Mouse (Mus musculus): Measurements from ENCODE around the gene Fut2.
"Not testable (repeated sequence)": the region's sequence is repeated elsewhere in the genome, so short reads cannot be mapped to it uniquely, and the experiment has no call there.

Fut2 gene

DNA sequence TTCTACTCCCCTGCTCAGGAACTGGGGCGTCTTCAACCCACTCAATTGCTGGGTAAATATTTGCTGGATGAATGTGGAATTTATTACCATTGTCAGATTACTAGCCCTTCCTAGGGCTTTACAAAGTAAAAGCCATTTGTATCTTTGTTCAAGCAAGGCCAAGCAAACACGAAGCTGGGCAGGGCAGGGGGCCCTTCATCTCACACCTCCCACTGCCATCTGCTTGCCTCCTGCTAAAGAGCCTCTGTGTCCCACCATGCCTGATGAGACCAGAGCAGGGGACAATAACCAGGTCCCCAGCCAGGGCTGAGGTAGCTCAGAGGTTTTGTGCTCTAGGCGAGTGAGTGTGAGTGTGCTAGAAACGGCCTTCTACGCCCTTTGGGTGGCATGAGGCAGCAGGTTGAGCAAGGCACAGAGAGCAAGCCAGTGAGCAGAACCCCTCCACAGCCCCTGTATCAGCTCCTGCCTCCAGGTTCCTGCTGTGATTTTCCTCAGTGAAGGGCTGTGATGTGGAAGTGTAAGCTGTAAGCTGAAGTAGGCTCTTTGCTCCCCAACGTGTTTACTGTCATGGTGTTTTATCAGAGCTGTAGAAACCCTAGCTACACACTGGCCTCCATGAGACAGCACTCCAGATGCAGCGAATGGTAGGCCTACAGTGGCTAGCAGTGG is 11.6 kb upstream of the Fut2 start:
- no peak for DNase-seq (ENCODE audit: low read depth)

GRCm38 (mm10) chr7:45668921-45669320 is 2.7 kb upstream of the Fut2 start:
- DNase-seq (ENCODE audit: low read depth) = no peak

GRCm38 (mm10) chr7:45667761-45668160 is 1.6 kb upstream of the Fut2 start:
- no peak for DNase-seq (ENCODE audit: low read depth)

DNA sequence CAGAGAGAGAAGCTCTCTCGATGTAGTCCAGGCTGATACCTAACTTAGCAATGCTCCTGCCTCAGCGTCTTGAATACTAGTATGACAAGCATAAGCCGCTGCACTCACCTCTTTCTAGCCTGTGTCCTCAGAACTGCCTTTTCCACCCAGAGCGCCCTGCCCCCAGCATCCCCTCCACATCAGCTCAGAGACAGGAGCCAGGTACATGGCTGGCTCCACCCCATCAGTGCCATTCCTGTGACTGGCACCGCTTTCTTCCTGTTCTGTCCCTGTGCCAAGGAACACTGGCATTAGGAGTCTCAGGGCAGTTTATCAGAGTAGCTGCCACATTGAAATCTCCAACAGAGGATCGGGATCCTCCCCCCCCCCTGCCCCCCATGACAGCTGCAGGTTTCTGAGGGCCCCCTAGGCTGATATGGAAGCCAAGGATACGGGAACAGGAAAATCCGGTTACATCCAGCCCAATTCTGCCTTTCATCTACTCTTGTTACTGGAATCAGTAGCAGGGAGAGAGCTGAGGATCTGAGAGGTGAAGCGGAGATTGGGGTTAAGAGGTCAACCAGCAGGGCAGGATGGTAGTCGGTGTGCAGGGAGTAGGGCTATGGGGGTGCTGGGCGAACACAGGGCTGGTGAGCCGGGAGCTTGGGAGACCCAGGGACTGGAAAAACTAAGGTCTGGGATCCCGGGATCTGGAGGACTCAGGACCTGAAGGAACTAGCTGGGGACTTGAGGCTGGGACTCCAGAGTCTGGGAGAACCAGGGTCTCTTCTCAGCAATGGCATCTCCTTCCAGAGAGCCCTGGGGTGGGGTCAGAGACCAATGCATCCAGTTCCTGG is 673 bp downstream of the Fut2 start:
- no peak for DNase-seq (ENCODE audit: low read depth)

- not testable (repeated sequence) for DNase-seq (ENCODE audit: low read depth)
Measured at GRCm38 (mm10) chr7:45661702-45662101, 4.5 kb downstream of the Fut2 start.

DNA sequence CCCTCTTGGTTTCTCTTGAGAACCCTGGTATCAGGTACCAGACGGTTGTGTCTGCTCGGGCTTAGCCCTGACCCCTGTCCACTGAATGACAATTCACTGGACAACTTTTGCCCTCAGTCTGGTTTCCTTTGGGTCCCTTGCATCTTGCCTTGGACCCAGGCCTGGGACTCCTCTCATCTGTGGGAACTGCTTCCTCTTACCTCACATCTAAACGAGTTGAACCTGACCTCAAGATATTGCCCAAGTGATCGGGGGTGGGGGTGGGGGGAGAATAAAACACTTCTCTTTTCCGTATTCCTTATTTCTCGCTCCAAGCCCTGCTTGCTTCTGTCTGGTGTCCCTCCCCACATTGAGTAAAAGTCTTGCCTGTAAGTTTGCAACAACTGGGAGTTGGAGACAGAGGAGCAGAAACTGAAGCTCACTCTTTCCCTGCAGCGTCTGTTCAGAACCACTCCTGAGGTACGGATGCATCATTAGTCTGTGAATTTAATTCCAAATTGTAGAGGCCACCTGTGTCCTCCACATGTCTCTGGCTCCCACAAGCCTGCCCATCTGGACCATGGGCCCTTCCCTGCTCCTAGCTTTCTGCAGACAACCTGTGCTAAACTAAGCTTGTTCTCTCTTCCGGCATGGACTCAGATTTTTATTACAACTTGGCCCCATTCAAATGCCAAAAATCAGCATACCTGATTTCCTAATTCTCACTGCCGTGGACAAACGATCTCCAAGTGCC is 5.3 kb downstream of the Fut2 start:
- DNase-seq (ENCODE audit: low read depth) = no peak

- no peak for DNase-seq (ENCODE audit: low read depth)
Measured at GRCm38 (mm10) chr7:45654424-45655047, 11.7 kb downstream of the Fut2 start.

- not testable (repeated sequence) for DNase-seq (ENCODE audit: low read depth)
Measured at GRCm38 (mm10) chr7:45650484-45650883, 15.7 kb downstream of the Fut2 start.

DNA sequence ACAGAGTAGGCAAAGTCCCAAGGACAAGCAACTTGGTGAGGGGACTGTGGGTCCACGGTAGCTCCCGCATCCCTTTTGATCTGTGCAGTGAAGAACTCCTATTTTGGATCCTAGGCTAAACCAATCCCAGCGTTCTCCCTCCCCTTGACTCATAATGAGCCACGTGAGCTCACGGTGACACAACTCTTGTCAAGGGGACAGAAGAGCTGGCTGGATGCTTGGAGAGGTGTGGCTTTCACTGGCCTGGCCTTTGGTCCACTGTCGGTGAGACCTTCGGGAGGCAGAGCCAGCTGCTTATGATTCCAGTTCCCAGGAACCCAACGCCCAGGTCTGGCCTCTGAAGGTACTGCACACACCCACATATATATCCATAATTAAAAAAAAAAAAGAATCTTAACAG is 16.8 kb downstream of the Fut2 start:
- DNase-seq (ENCODE audit: low read depth) = no peak

GRCm38 (mm10) chr7:45646671-45647070 is 19.5 kb downstream of the Fut2 start:
- DNase-seq (ENCODE audit: low read depth) = no peak

DNA sequence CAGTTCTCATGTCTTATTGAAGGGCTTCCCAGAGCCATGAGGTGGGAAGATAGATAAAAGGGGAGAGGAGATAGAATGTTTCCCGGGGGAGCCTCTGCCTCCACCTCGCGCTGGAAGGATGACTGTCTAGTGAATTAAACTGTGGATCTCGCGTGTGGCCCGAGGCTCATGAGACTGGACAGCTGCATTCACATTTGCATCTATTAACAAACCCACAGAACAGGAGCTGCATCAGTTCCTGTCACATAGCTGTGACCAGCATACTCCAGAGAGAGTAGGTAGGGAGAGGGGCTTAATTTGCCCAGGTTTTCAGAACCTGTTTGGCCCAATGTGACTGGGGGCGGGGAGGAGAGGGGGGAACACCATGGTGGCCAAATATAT is 20.6 kb downstream of the Fut2 start:
- no peak for DNase-seq (ENCODE audit: low read depth)

GRCm38 (mm10) chr7:45644872-45645590 is 21.2 kb downstream of the Fut2 start:
- DNase-seq (ENCODE audit: low read depth) = peak; percentile 31

DNA sequence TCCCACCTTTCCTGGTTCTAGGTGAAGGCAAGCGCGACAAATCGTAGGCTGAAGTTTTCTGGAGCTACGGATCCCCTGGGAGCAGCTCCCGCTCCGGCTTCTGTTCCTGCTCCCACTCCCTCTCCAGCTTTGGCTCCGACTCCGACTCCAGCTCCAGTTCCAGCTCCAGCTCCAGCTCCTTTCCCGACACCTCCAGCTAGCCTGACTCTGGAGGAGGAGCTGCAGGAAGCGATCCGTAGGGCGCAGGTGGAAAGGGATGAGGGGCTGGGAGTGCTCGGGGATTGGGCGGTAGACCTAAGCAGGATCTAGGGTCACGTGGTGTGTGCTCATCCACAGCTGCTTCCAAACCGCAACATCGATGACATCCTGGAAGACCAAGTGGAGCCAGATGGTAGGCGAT is 22.0 kb downstream of the Fut2 start:
- peak; percentile 36 for DNase-seq (ENCODE audit: low read depth)

GRCm38 (mm10) chr7:45643441-45644178 is 22.6 kb downstream of the Fut2 start:
- peak; percentile 93 for DNase-seq (ENCODE audit: low read depth)

DNA sequence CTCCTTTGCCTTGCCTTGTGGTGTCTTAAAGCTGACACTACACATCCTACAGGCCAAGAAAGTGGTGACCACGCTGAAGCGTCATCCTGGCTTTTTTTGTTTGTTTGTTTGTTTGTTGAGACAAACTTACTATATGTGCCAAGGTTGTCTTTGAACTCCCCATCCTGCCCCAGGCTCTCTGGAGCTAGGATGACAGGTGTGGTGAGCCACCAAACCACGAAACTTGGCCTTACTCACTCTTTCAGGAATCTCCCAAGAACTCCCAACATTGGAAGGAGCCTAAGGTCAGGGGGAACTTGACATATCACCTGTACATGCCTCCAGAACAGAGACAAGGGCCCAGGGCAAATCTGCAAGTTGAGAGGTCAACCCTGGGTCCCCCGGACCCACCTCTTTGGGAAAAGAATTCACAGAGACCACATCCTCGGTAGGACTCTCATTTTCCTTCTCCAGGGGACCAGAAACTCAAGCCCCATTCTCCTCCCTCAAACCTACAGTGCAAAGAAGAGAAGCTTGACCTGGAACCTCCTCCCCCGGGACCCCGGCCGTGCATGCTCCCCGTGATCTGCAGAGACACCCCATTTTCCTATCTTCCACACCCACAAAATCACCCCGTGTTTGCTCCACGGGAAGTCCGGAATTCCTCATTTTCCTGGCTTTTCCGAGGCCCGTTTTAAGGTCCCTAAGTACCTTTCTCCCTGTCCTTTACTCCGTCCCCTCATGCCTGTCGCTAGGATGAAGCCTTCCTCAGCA is 23.5 kb downstream of the Fut2 start:
- DNase-seq (ENCODE audit: low read depth) = peak; percentile 24

DNA sequence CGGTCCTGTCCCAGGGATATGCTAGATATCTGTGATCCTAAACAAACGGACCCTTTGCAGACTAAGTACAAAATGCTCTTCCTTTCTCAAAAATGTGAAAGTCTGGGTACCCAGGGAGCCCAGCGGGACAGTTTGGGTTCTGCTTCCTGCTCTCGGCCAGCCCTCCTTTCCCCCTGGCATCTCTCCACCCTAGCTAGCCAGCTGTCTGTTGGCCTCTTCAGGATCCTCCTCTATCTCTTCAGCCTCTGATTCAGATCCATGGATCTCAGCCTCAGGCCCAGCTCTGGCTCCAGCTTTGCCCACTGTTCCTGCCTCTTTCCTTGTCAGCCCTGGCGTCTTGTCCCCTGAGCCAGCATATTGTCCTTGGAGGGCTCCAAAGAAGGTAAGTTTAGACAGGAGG is 24.1 kb downstream of the Fut2 start:
- DNase-seq (ENCODE audit: low read depth) = no peak

GRCm38 (mm10) chr7:45641391-45642040 is 24.7 kb downstream of the Fut2 start:
- DNase-seq (ENCODE audit: low read depth) = no peak

- no peak for DNase-seq (ENCODE audit: low read depth)
Measured at GRCm38 (mm10) chr7:45640191-45640957, 25.8 kb downstream of the Fut2 start.

DNA sequence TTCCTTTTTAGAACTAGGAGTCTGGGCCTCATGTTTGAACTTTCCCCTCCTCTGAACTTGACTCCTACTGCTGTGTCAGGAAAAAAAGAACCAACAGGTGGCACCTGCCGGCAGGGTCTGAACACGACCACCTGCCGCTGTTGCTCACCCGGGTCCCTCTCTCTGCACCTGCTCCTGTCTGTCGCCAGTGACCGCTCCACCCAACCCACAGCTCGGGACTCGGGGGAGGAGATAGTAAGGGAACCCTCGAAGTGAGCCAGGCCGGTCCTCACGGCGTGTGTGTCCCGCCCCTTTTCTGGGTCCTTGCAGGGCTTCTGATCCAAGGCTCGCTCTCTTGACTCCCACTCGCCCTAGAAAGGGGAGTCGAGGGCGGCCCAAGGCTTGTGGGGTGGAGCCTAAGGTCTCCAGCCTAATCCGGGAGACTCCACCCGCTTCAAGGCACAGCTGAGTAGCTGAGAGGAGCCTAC is 26.6 kb downstream of the Fut2 start, which contains the start of gene Mamstr:
Mamstr (plus strand) TSS at position 417 of the 467 bp plus-strand sequence.
- no peak for DNase-seq (ENCODE audit: low read depth)
